Mouse (Mus musculus) lung, embryonic 15.5 days (tissue): ENCODE results near the gene Cilp. TPM values are rescaled to one million over a fixed set of nuclear protein-coding genes. Genes with fewer than 3 reads are reported as not detected.
A peak's percentile ranks its signal among the peaks of the same experiment; 100 is the strongest.
"Not testable (repeated sequence)": the region's sequence is repeated elsewhere in the genome, so short reads cannot be mapped to it uniquely, and the experiment has no call there.

ENCODE experiments used
- ATAC-seq: fragments of 200-750 bp; cut with Nextera tagmentation; 2 replicates; pipeline ENCODE4 v1.8.0; 2017; ENCODE audit warnings: moderate number of reproducible peaks, borderline replicate concordance; ENCODE audit not compliant: low FRiP score, low TSS enrichment; ENCODE audit errors: extremely low read depth
- H3K27ac ChIP-seq: fragments of 300-500 bp; sonication (generic); 2 replicates; pipeline ENCODE4 v1.5.1; 2015; ENCODE audit warnings: moderate library complexity, mild to moderate bottlenecking, inconsistent platforms
- H3K27me3 ChIP-seq: fragments of 300-500 bp; sonication (generic); 2 replicates; pipeline ENCODE4 v1.6.1; 2015; ENCODE audit warnings: inconsistent platforms
- H3K36me3 ChIP-seq: fragments of 300-500 bp; sonication (generic); 2 replicates; pipeline ENCODE4 v1.6.1; 2015; ENCODE audit warnings: inconsistent platforms
- H3K4me1 ChIP-seq: fragments of 300-500 bp; sonication (generic); 2 replicates; pipeline ENCODE4 v1.6.1; 2015; ENCODE audit warnings: inconsistent platforms
- H3K4me2 ChIP-seq: fragments of 300-500 bp; sonication (generic); 2 replicates; pipeline ENCODE4 v1.6.1; 2015; ENCODE audit warnings: inconsistent platforms, mild to moderate bottlenecking, moderate library complexity
- H3K4me3 ChIP-seq: fragments of 300-500 bp; sonication (generic); 2 replicates; pipeline ENCODE4 v1.5.1; 2015; ENCODE audit warnings: mild to moderate bottlenecking, inconsistent platforms
- H3K9ac ChIP-seq: fragments of 300-500 bp; sonication (generic); 2 replicates; pipeline ENCODE4 v1.6.1; 2015; ENCODE audit warnings: inconsistent platforms
- H3K9me3 ChIP-seq: fragments of 300-500 bp; sonication (generic); 2 replicates; pipeline ENCODE4 v1.6.1; 2016; ENCODE audit warnings: inconsistent platforms
- WGBS: fragments of 180-500 bp; shearing (Covaris S2); methylation state at CpG from one replicate; pipeline ENCODE4 v1.1.7; 2015; 5-methylcytosine and 5-hydroxymethylcytosine counted together
- polyA plus RNA-seq: library from polyadenylated mRNA; unstranded; fragments of >200 nt; fragmentation: Nextera tagmentation; extraction: Ambion mirVana; gene quantifications from 2 replicates; pipeline ENCODE4 v1.2.1, GENCODE M21; 2015

Cilp gene
- polyA plus RNA-seq, 1 experiment from 2014 or later = 0.09 TPM

GRCm38 (mm10) chr9:65281536-65282151 is 16.7 kb downstream of the Cilp start:
- no peaks in the 10 kb centered on the region for H3K36me3 ChIP-seq
- no peak for ATAC-seq
- WGBS = 70% methylated on average over 5 of the region's 5 CpGs
- H3K9ac ChIP-seq = no peak overlapping the region
- no peaks in the 10 kb centered on the region for H3K9me3 ChIP-seq
- H3K27ac ChIP-seq = no peak overlapping the region
- H3K4me1 ChIP-seq = no peaks in the 10 kb centered on the region
- no peak overlapping the region for H3K4me2 ChIP-seq
- H3K27me3 ChIP-seq = no peaks in the 10 kb centered on the region
- no peak overlapping the region for H3K4me3 ChIP-seq

GRCm38 (mm10) chr9:65283301-65283700 is 18.3 kb downstream of the Cilp start:
- no peak for ATAC-seq
- 1% methylated on average over 3 of the region's 3 CpGs for WGBS
- Histone ChIP-seq H3K4me3 (no peak overlapping the region), H3K9me3 (no peaks in the 10 kb centered on the region), H3K4me1 (no peaks in the 10 kb centered on the region), H3K9ac (no peak overlapping the region), H3K4me2 (no peak overlapping the region), H3K27me3 (no peaks in the 10 kb centered on the region), H3K36me3 (no peaks in the 10 kb centered on the region), H3K27ac (no peak overlapping the region)

GRCm38 (mm10) chr9:65288252-65288651 is 23.3 kb downstream of the Cilp start:
- H3K27ac ChIP-seq, H3K27me3 ChIP-seq, H3K4me1 ChIP-seq, H3K36me3 ChIP-seq, ATAC-seq, H3K4me2 ChIP-seq, H3K9ac ChIP-seq, H3K4me3 ChIP-seq, H3K9me3 ChIP-seq: not testable (repeated sequence)
- 74% methylated on average over 5 of the region's 5 CpGs for WGBS

GRCm38 (mm10) chr9:65289988-65290387 is 25.0 kb downstream of the Cilp start:
- peaks cover 10% of the 10 kb centered on the region for H3K4me1 ChIP-seq
- H3K9me3 ChIP-seq = no peaks in the 10 kb centered on the region
- no peak overlapping the region for H3K9ac ChIP-seq
- H3K36me3 ChIP-seq = no peaks in the 10 kb centered on the region
- H3K4me2 ChIP-seq = no peak overlapping the region
- H3K27me3 ChIP-seq = no peaks in the 10 kb centered on the region
- no peak overlapping the region for H3K27ac ChIP-seq
- ATAC-seq = no peak
- no peak overlapping the region for H3K4me3 ChIP-seq
- WGBS = 90% methylated on average over 4 of the region's 4 CpGs

GRCm38 (mm10) chr9:65292421-65292820 is 27.4 kb downstream of the Cilp start:
- Histone ChIP-seq H3K27me3 (no peaks in the 10 kb centered on the region), H3K27ac (no peak overlapping the region), H3K36me3 (peaks cover 7% of the 10 kb centered on the region; the same call in 1 of the 2 replicates), H3K4me3 (no peak overlapping the region), H3K4me1 (peaks cover 20% of the 10 kb centered on the region), H3K4me2 (no peak overlapping the region), H3K9ac (no peak overlapping the region), H3K9me3 (no peaks in the 10 kb centered on the region)
- ATAC-seq = no peak
- 83% methylated on average over 3 of the region's 3 CpGs for WGBS

GRCm38 (mm10) chr9:65293119-65293518 is 28.1 kb downstream of the Cilp start:
- peaks cover 20% of the 10 kb centered on the region for H3K4me1 ChIP-seq
- peak overlapping the region; percentile 88 for H3K4me3 ChIP-seq
- H3K27me3 ChIP-seq = no peaks in the 10 kb centered on the region
- peak overlapping the region; percentile 77 for H3K27ac ChIP-seq
- H3K36me3 ChIP-seq = peaks cover 8% of the 10 kb centered on the region; the same call in 1 of the 2 replicates
- no peaks in the 10 kb centered on the region for H3K9me3 ChIP-seq
- peak overlapping the region; percentile 59 for H3K4me2 ChIP-seq
- H3K9ac ChIP-seq = peak overlapping the region; percentile 74
- 14% methylated on average over 5 of the region's 5 CpGs for WGBS
- ATAC-seq = no peak

GRCm38 (mm10) chr9:65293580-65293972 is 28.6 kb downstream of the Cilp start:
- peak overlapping the region; percentile 88 for H3K4me3 ChIP-seq
- peak overlapping the region; percentile 77 for H3K27ac ChIP-seq
- peak overlapping the region; percentile 74 for H3K9ac ChIP-seq
- whole genome bisulfite sequencing = under 1% methylated on average over 9 of the region's 9 CpGs
- ATAC-seq = no peak
- H3K9me3 ChIP-seq = no peaks in the 10 kb centered on the region
- H3K4me2 ChIP-seq = peak overlapping the region; percentile 59
- peaks cover 8% of the 10 kb centered on the region; the same call in 1 of the 2 replicates for H3K36me3 ChIP-seq
- peaks cover 20% of the 10 kb centered on the region for H3K4me1 ChIP-seq
- H3K27me3 ChIP-seq = no peaks in the 10 kb centered on the region

- H3K4me3 ChIP-seq = peak within 1 kb of the TSS; percentile 88
- H3K9me3 ChIP-seq = no peaks in the 10 kb centered on the region
- peak within 1 kb of the TSS; percentile 88 for H3K27ac ChIP-seq
- under 1% methylated on average over 71 of the region's 71 CpGs for WGBS
- peak; percentile 95 for ATAC-seq
- H3K9ac ChIP-seq = peak within 1 kb of the TSS; percentile 93
- H3K4me1 ChIP-seq = peaks cover 20% of the 10 kb centered on the region
- peaks cover 8% of the 10 kb centered on the region; the same call in 1 of the 2 replicates for H3K36me3 ChIP-seq
- H3K4me2 ChIP-seq = peak within 1 kb of the TSS; percentile 84
- no peaks in the 10 kb centered on the region for H3K27me3 ChIP-seq
These were observed 29.2 kb downstream of the Cilp start, which contains the start of gene Clpx for GRCm38 (mm10) chr9:65293973-65294715. Gene Clpx (plus strand): TSS chr9:65294260.

- peak overlapping the region; percentile 88 for H3K4me3 ChIP-seq
- peaks cover 8% of the 10 kb centered on the region; the same call in 1 of the 2 replicates for H3K36me3 ChIP-seq
- peak overlapping the region; percentile 84 for H3K4me2 ChIP-seq
- peak overlapping the region; percentile 88 for H3K27ac ChIP-seq
- no peaks in the 10 kb centered on the region for H3K9me3 ChIP-seq
- under 1% methylated on average over 28 of the region's 28 CpGs for WGBS
- ATAC-seq = no peak
- H3K27me3 ChIP-seq = no peaks in the 10 kb centered on the region
- H3K9ac ChIP-seq = peak overlapping the region; percentile 93
- H3K4me1 ChIP-seq = peaks cover 20% of the 10 kb centered on the region
These were observed 29.9 kb downstream of the Cilp start for GRCm38 (mm10) chr9:65294716-65295378.

- Histone ChIP-seq H3K36me3 (peaks cover 24% of the 10 kb centered on the region), H3K4me3 (no peak overlapping the region), H3K27me3 (no peaks in the 10 kb centered on the region), H3K9ac (no peak overlapping the region), H3K4me1 (peaks cover 20% of the 10 kb centered on the region), H3K4me2 (no peak overlapping the region), H3K9me3 (no peaks in the 10 kb centered on the region), H3K27ac (no peak overlapping the region)
- 96% methylated on average over 2 of the region's 2 CpGs for WGBS
- ATAC-seq = no peak
These were observed 32.1 kb downstream of the Cilp start for GRCm38 (mm10) chr9:65297056-65297455.

GRCm38 (mm10) chr9:65298761-65299160 is 33.8 kb downstream of the Cilp start:
- Histone ChIP-seq H3K4me2 (no peak overlapping the region), H3K27me3 (no peaks in the 10 kb centered on the region), H3K9me3 (no peaks in the 10 kb centered on the region), H3K9ac (no peak overlapping the region), H3K4me3 (no peak overlapping the region), H3K4me1 (peaks cover 11% of the 10 kb centered on the region), H3K36me3 (peaks cover 40% of the 10 kb centered on the region), H3K27ac (no peak overlapping the region)
- no peak for ATAC-seq
- WGBS = 80% methylated on average over 3 of the region's 3 CpGs

- Histone ChIP-seq H3K4me3 (no peak overlapping the region), H3K4me2 (no peak overlapping the region), H3K27me3 (no peaks in the 10 kb centered on the region), H3K36me3 (peaks cover 42% of the 10 kb centered on the region), H3K4me1 (peaks cover 11% of the 10 kb centered on the region), H3K27ac (no peak overlapping the region), H3K9me3 (no peaks in the 10 kb centered on the region), H3K9ac (no peak overlapping the region)
- WGBS = 94% methylated on average over 7 of the region's 7 CpGs
- ATAC-seq = no peak
These were observed 34.7 kb downstream of the Cilp start for GRCm38 (mm10) chr9:65299650-65300049.
